Mouse (Mus musculus): Measurements from ENCODE around the gene Ganc.

The Ganc gene

GRCm38 (mm10) chr2:120403653-120403985 lies at the start of gene Ganc:
Gene Ganc (plus strand): TSS chr2:120403896.
- DNase-seq (ENCODE audit: low spot score in 2 of 2), result no peak

- DNase-seq (ENCODE audit: low spot score in 2 of 2), result no peak
Observed at GRCm38 (mm10) chr2:120360425-120360824, 43.3 kb upstream of the Ganc start.

- DNase-seq (ENCODE audit: low spot score in 2 of 2), result no peak
Observed at GRCm38 (mm10) chr2:120366501-120366900, 37.2 kb upstream of the Ganc start.

GRCm38 (mm10) chr2:120367416-120368207 lies 36.1 kb upstream of the Ganc start:
- DNase-seq (ENCODE audit: low spot score in 2 of 2), result no peak

- no peak for DNase-seq (ENCODE audit: low spot score in 2 of 2)
Observed at GRCm38 (mm10) chr2:120373858-120374257, 29.8 kb upstream of the Ganc start.

- no peak for DNase-seq (ENCODE audit: low spot score in 2 of 2)
Observed at GRCm38 (mm10) chr2:120386264-120386663, 17.4 kb upstream of the Ganc start.

- no peak for DNase-seq (ENCODE audit: low spot score in 2 of 2)
Observed at GRCm38 (mm10) chr2:120387291-120387690, 16.4 kb upstream of the Ganc start.

- no peak for DNase-seq (ENCODE audit: low spot score in 2 of 2)
Observed at GRCm38 (mm10) chr2:120389376-120389775, 14.3 kb upstream of the Ganc start.

- no peak for DNase-seq (ENCODE audit: low spot score in 2 of 2)
Observed at GRCm38 (mm10) chr2:120390934-120391333, 12.8 kb upstream of the Ganc start.

- no peak for DNase-seq (ENCODE audit: low spot score in 2 of 2)
Observed at GRCm38 (mm10) chr2:120392406-120392805, 11.3 kb upstream of the Ganc start.

- no peak for DNase-seq (ENCODE audit: low spot score in 2 of 2)
Observed at GRCm38 (mm10) chr2:120397951-120398350, 5.7 kb upstream of the Ganc start.

GRCm38 (mm10) chr2:120402813-120403212 lies 883 bp upstream of the Ganc start:
- no peak for DNase-seq (ENCODE audit: low spot score in 2 of 2)

GRCm38 (mm10) chr2:120403986-120404822 lies 508 bp downstream of the Ganc start, which contains the start of gene Tmem87a:
Gene Tmem87a (minus strand): TSS chr2:120404113.
- DNase-seq (ENCODE audit: low spot score in 2 of 2), result peak; percentile 93

GRCm38 (mm10) chr2:120404823-120405765 lies 1.4 kb downstream of the Ganc start:
- no peak for DNase-seq (ENCODE audit: low spot score in 2 of 2)

- DNase-seq (ENCODE audit: low spot score in 2 of 2), result no peak
Observed at GRCm38 (mm10) chr2:120411096-120411628, 7.5 kb downstream of the Ganc start.

GRCm38 (mm10) chr2:120414113-120414512 lies 10.4 kb downstream of the Ganc start:
- DNase-seq (ENCODE audit: low spot score in 2 of 2), result no peak

- DNase-seq (ENCODE audit: low spot score in 2 of 2), result no peak
Observed at GRCm38 (mm10) chr2:120414738-120415414, 11.2 kb downstream of the Ganc start.

- DNase-seq (ENCODE audit: low spot score in 2 of 2), result no peak
Observed at GRCm38 (mm10) chr2:120424386-120424785, 20.7 kb downstream of the Ganc start.

GRCm38 (mm10) chr2:120444486-120444885 lies 40.8 kb downstream of the Ganc start:
- no peak for DNase-seq (ENCODE audit: low spot score in 2 of 2)

- DNase-seq (ENCODE audit: low spot score in 2 of 2), result no peak
Observed at GRCm38 (mm10) chr2:120446373-120446772, 42.7 kb downstream of the Ganc start.

- no peak for DNase-seq (ENCODE audit: low spot score in 2 of 2)
Observed at GRCm38 (mm10) chr2:120447306-120447705, 43.6 kb downstream of the Ganc start.

All from natural killer cell, adult 2 months (primary cell).